Mouse (Mus musculus): Measurements from ENCODE around the gene Dpf1. TPM values are rescaled to one million over a fixed set of nuclear protein-coding genes. Genes with fewer than 3 reads are reported as not detected.

Dpf1 gene
- total RNA-seq, 1 experiment from 2014 or later, result 1.8 TPM

GRCm38 (mm10) chr7:29309749-29310148, 6.0 kb downstream of the Dpf1 start:
- DNase-seq, result no peak

- DNase-seq, result no peak
Measured at GRCm38 (mm10) chr7:29313051-29313450, 9.3 kb downstream of the Dpf1 start.

- DNase-seq, result no peak
Measured at GRCm38 (mm10) chr7:29313572-29314261, 10.0 kb downstream of the Dpf1 start.

GRCm38 (mm10) chr7:29314844-29315628, 11.3 kb downstream of the Dpf1 start:
- no peak for DNase-seq

GRCm38 (mm10) chr7:29316137-29316734, 12.5 kb downstream of the Dpf1 start:
- DNase-seq, result no peak

GRCm38 (mm10) chr7:29316976-29317375, 13.2 kb downstream of the Dpf1 start:
- DNase-seq, result peak; percentile 49

- no peak for DNase-seq
Measured at GRCm38 (mm10) chr7:29317558-29317957, 13.8 kb downstream of the Dpf1 start.

GRCm38 (mm10) chr7:29318115-29318911, 14.6 kb downstream of the Dpf1 start:
- peak; percentile 58 for DNase-seq

GRCm38 (mm10) chr7:29319337-29320307, 15.9 kb downstream of the Dpf1 start:
- DNase-seq, result no peak

- no peak for DNase-seq
Measured at GRCm38 (mm10) chr7:29327087-29327486, 23.3 kb downstream of the Dpf1 start.

- no peak for DNase-seq
Measured at GRCm38 (mm10) chr7:29328984-29329383, 25.2 kb downstream of the Dpf1 start.

- no peak for DNase-seq
Measured at GRCm38 (mm10) chr7:29334156-29334555, 30.4 kb downstream of the Dpf1 start.

- no peak for DNase-seq
Measured at GRCm38 (mm10) chr7:29335276-29335675, 31.5 kb downstream of the Dpf1 start.

GRCm38 (mm10) chr7:29335841-29336671, 32.3 kb downstream of the Dpf1 start:
- DNase-seq, result peak; percentile 44

GRCm38 (mm10) chr7:29336795-29337319, 33.1 kb downstream of the Dpf1 start:
- no peak for DNase-seq

- no peak for DNase-seq
Measured at GRCm38 (mm10) chr7:29337766-29338165, 34.0 kb downstream of the Dpf1 start.

GRCm38 (mm10) chr7:29338351-29338919, 34.7 kb downstream of the Dpf1 start:
- no peak for DNase-seq

- DNase-seq, result peak; percentile 49
Measured at GRCm38 (mm10) chr7:29338984-29339679, 35.4 kb downstream of the Dpf1 start.

- no peak for DNase-seq
Measured at GRCm38 (mm10) chr7:29340247-29340646, 36.5 kb downstream of the Dpf1 start.
